Mouse (Mus musculus) megakaryocyte, embryonic 14.5 days (primary cell): ENCODE results near the gene Prkcsh.

Source experiments
- FLI1 ChIP-seq: IDR thresholded peaks from 2 replicates; pipeline ENCODE4 v1.6.1; 2012; ENCODE audit warnings: low read length, inconsistent platforms, mixed read lengths
- GATA1 ChIP-seq: IDR thresholded peaks from 3 replicates; pipeline ENCODE4 v1.6.1; 2012; ENCODE audit warnings: mixed read lengths, low read length, inconsistent platforms, borderline replicate concordance

DNA sequence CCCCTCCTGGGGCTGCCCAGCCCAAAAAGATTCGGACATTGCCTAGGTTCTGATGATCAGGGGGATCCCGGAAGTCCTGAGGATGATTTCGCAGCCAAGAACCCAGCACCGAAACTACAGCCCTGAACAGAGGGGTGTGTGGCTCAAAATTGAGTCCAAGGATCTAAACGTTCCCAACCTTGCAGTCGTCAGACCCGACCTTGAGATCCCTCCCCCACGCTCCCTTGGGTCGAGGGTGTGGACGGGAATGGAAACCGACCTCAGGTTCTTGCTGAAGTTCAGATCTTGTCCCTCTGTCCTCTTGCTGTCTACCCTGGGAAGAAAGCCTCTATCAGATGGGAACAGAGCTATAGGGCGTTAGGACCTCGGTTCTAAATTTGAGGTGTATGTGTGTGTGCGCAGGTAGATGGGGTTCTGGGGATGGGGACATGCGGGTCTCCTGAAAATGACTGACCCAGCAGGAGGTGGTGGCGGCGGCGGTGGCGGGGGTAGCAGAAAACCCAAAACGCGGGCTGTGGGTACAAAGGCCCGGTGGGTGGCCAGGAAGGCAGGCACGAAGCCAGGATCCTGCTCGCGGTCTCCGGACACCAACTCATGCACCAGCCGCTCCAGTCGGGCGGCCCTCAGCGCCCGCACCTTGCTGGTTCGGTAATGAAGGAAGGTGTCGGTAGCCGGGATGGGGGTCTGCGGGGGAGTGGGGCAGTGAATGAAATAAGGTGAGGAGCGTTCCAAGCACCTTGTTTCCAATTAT, 14.8 kb upstream of the Prkcsh start:
- no peak for TF ChIP-seq GATA1
- TF ChIP-seq FLI1 = no peak
